Mouse (Mus musculus): ENCODE results near the gene Myt1. TPM values are rescaled to one million over a fixed set of nuclear protein-coding genes. Genes with fewer than 3 reads are reported as not detected.

The Myt1 gene
- polyA plus RNA-seq (2012; rRNA removed) = 0.03 and 0.04 TPM in 2 replicates

DNA sequence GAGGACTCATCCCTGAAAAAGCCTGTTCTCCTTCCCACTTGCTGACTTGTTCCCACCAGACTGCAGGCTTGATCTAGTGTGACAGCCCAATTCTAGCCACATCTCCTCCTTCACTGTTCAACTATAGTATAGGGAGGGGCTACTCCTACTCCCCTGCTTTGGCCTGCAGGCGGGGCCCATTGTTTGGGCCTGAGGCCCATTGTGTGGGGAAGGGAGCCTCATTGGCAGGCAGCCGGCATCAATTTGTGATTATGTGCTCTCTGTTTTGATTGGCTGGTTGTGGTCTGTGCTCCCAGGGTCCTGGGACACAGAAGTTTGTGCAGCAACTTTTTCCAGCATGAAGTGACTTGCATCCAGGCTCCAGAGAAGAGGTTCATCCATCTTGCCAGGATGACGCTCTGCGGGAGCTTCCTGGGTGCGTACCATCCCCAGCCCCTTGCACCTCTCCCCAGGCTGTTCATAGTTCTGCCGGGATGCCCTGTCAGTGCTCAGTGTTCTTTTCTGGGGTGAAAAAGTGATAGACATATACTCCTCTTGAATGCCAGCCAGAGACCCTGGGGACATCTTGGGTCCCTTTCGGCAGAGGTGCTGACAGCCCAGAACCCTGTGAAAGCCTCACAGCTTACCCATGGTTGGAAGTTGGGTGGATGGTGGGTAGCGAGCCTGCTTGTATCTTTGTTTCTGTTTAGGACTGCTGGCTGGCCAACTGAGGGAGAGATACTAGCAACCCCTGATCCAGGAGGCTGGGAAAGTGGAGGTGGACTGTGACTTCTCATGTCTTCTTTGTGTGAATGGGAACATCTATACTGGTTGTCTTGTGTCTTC, at the start of gene Myt1:
TSS of gene Myt1 (plus strand) at position 327 of the 825 bp plus-strand sequence.
- Histone ChIP-seq H3K36me3 (ENCODE audit: control insufficient read depth, insufficient read depth, low read length) (no peaks in the 10 kb centered on the region), H3K27ac (ENCODE audit: control insufficient read depth, insufficient read depth, low read length) (no peak within 1 kb of the TSS), H3K4me1 (replicated peaks; ENCODE audit: control insufficient read depth, insufficient read depth, low read length) (no peaks in the 10 kb centered on the region), H3K27me3 (ENCODE audit: control insufficient read depth, insufficient read depth, low read length) (no peaks in the 10 kb centered on the region), H3K4me3 (ENCODE audit: control insufficient read depth, insufficient read depth, low read length) (no peak within 1 kb of the TSS)
- no peak for DNase-seq
- 69% methylated on average over 8 of the region's 8 CpGs for WGBS
- no peak for TF ChIP-seq CTCF (IDR thresholded peaks at IDR 0.05; ENCODE audit: borderline replicate concordance, control insufficient read depth, extremely low read depth, insufficient read depth, low read length, poor library complexity)
- TF ChIP-seq POLR2A (IDR thresholded peaks at IDR 0.05; ENCODE audit: control insufficient read depth, extremely low read depth, insufficient read depth, low read length, poor library complexity) = no peak

DNA sequence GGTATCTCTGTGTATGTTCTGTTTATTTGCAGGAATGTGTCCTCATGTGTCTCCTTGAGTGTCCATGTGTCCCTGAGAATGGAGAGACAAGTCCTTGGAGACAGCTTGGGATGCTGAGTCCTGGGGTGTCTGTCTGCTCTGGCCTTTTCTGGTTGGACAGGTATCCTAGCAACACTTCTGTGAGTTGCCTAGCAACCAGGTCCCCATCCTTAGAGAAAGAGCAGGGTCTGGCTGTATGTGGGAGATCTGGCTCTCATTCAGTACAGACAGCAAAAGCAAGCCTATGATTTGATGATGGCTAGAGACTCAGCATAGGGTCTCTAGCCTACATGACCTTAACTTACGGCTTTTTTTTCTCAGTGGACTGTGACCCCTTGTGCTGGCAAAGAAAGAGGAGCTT, 49.4 kb upstream of the Myt1 start:
- 91% methylated on average over 1 of the region's 1 CpGs for WGBS
- no peaks in the 10 kb centered on the region for H3K36me3 ChIP-seq (ENCODE audit: control insufficient read depth, insufficient read depth, low read length)
- no peak for DNase-seq
- no peak overlapping the region for H3K27ac ChIP-seq (ENCODE audit: control insufficient read depth, insufficient read depth, low read length)
- no peak overlapping the region for H3K4me3 ChIP-seq (ENCODE audit: control insufficient read depth, insufficient read depth, low read length)
- TF ChIP-seq CTCF (IDR thresholded peaks at IDR 0.05; ENCODE audit: borderline replicate concordance, control insufficient read depth, extremely low read depth, insufficient read depth, low read length, poor library complexity) = no peak
- no peak for TF ChIP-seq POLR2A (IDR thresholded peaks at IDR 0.05; ENCODE audit: control insufficient read depth, extremely low read depth, insufficient read depth, low read length, poor library complexity)
- peaks cover 4% of the 10 kb centered on the region; the same call in 1 of the 2 replicates for H3K4me1 ChIP-seq (replicated peaks; ENCODE audit: control insufficient read depth, insufficient read depth, low read length)
- H3K27me3 ChIP-seq (ENCODE audit: control insufficient read depth, insufficient read depth, low read length) = no peaks in the 10 kb centered on the region

DNA sequence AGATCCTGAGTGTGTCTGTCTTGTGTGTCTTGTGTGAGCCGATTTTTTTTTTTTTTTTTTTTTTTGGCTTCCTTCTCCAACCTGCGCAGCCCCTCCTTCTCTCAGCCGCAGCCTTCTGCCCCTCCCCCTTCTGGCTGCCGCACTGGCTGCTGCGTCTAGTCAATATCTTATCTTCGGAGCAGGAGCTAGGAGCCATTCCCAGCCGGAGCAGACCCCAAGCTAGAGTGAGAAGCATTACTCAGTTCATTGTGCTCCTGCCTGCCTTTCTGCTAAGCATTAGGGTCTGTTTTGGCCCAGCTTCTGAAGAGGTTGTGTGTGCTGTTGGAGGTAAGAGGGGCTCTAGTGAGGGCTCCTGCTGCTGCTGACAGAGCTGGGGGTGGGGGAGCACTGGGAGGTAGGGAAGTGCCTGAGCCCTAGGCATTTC, 48.2 kb upstream of the Myt1 start, which contains the start of gene Oprl1:
TSS of gene Oprl1 (plus strand) at position 114 of the 424 bp plus-strand sequence.
- WGBS = 3% methylated on average over 7 of the region's 7 CpGs
- Histone ChIP-seq H3K4me3 (ENCODE audit: control insufficient read depth, insufficient read depth, low read length) (no peak within 1 kb of the TSS), H3K27me3 (ENCODE audit: control insufficient read depth, insufficient read depth, low read length) (no peaks in the 10 kb centered on the region), H3K4me1 (replicated peaks; ENCODE audit: control insufficient read depth, insufficient read depth, low read length) (peaks cover 4% of the 10 kb centered on the region; the same call in 1 of the 2 replicates), H3K27ac (ENCODE audit: control insufficient read depth, insufficient read depth, low read length) (no peak within 1 kb of the TSS), H3K36me3 (ENCODE audit: control insufficient read depth, insufficient read depth, low read length) (no peaks in the 10 kb centered on the region)
- peak; percentile 26 for DNase-seq
- TF ChIP-seq POLR2A (IDR thresholded peaks at IDR 0.05; ENCODE audit: control insufficient read depth, extremely low read depth, insufficient read depth, low read length, poor library complexity) (no peak), CTCF (IDR thresholded peaks at IDR 0.05; ENCODE audit: borderline replicate concordance, control insufficient read depth, extremely low read depth, insufficient read depth, low read length, poor library complexity) (no peak)

DNA sequence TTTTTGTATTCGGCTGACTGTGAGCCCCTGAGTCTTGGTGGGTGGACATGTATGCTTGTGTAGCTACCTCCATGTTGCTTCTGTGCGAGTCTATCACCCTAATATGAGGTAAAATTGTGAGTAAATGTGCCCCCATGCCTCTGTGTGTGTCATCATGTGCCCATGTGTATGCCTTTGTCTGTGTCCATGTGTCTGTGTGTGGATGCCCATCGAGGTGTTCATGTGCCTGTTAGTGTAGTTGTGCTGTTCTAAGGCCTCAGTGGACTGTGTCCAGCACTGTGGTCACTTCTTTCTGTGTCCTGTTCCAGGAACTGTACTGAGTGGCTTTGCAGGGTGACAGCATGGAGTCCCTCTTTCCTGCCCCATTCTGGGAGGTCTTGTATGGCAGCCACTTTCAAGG, 47.8 kb upstream of the Myt1 start:
- no peaks in the 10 kb centered on the region for H3K27me3 ChIP-seq (ENCODE audit: control insufficient read depth, insufficient read depth, low read length)
- 90% methylated on average over 3 of the region's 3 CpGs for WGBS

DNA sequence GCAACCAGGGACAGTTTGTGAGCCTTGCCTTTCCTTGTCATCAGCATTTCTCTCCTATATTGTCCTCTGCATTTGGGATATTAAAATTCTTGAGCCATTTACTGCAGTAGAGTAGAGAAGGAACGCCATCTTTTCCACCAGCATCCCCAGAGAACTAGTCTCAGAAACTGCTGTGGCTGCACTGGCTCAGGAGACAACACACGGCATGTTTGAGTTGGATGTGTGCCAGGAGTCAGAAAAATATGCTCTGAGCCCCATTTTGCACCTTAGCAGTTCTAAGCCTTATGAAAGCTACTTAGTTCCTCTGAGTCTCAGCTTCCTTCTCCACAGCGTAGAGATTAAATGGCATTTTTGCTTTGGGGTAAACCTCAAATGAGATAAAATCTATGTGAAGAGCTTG, 46.1 kb upstream of the Myt1 start:
- 23% methylated on average over 3 of the region's 3 CpGs for whole genome bisulfite sequencing
- Histone ChIP-seq H3K27me3 (ENCODE audit: control insufficient read depth, insufficient read depth, low read length) (no peaks in the 10 kb centered on the region), H3K27ac (ENCODE audit: control insufficient read depth, insufficient read depth, low read length) (no peak overlapping the region), H3K36me3 (ENCODE audit: control insufficient read depth, insufficient read depth, low read length) (no peaks in the 10 kb centered on the region), H3K4me1 (replicated peaks; ENCODE audit: control insufficient read depth, insufficient read depth, low read length) (peaks cover 4% of the 10 kb centered on the region; the same call in 1 of the 2 replicates), H3K4me3 (ENCODE audit: control insufficient read depth, insufficient read depth, low read length) (no peak overlapping the region)
- DNase-seq = no peak
- TF ChIP-seq POLR2A (IDR thresholded peaks at IDR 0.05; ENCODE audit: control insufficient read depth, extremely low read depth, insufficient read depth, low read length, poor library complexity) = no peak
- no peak for TF ChIP-seq CTCF (IDR thresholded peaks at IDR 0.05; ENCODE audit: borderline replicate concordance, control insufficient read depth, extremely low read depth, insufficient read depth, low read length, poor library complexity)

More for the DNA sequence above, 47.8 kb upstream of the Myt1 start:
- no peak for DNase-seq
- no peak overlapping the region for H3K27ac ChIP-seq (ENCODE audit: control insufficient read depth, insufficient read depth, low read length)
- H3K4me3 ChIP-seq (ENCODE audit: control insufficient read depth, insufficient read depth, low read length) = no peak overlapping the region
- no peaks in the 10 kb centered on the region for H3K36me3 ChIP-seq (ENCODE audit: control insufficient read depth, insufficient read depth, low read length)
- TF ChIP-seq POLR2A (IDR thresholded peaks at IDR 0.05; ENCODE audit: control insufficient read depth, extremely low read depth, insufficient read depth, low read length, poor library complexity) (no peak), CTCF (IDR thresholded peaks at IDR 0.05; ENCODE audit: borderline replicate concordance, control insufficient read depth, extremely low read depth, insufficient read depth, low read length, poor library complexity) (no peak)
- H3K4me1 ChIP-seq (replicated peaks; ENCODE audit: control insufficient read depth, insufficient read depth, low read length) = peaks cover 4% of the 10 kb centered on the region; the same call in 1 of the 2 replicates

DNA sequence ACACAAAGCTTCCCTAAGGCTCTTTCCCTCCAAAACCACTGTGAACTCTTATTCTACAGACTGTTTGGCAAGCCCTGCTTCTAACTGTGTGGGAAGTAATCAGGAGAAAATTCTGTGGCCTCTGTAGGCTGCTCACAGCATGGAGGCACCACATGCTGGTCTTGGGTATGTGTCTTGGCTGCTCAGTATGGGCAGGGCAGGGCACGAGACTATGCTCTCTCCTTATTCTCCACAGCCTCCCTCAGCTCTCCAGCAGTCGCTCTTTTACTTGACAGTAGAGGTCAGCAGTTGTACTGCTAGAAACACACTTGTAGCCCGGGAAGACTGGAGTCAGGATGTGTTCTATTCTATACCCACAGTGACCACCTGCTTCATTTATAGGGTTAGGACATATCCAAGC, 43.1 kb upstream of the Myt1 start:
- no peak for DNase-seq
- no peak for TF ChIP-seq POLR2A (IDR thresholded peaks at IDR 0.05; ENCODE audit: control insufficient read depth, extremely low read depth, insufficient read depth, low read length, poor library complexity)
- TF ChIP-seq CTCF (IDR thresholded peaks at IDR 0.05; ENCODE audit: borderline replicate concordance, control insufficient read depth, extremely low read depth, insufficient read depth, low read length, poor library complexity) = no peak
- Histone ChIP-seq H3K27me3 (ENCODE audit: control insufficient read depth, insufficient read depth, low read length) (no peaks in the 10 kb centered on the region), H3K36me3 (ENCODE audit: control insufficient read depth, insufficient read depth, low read length) (no peaks in the 10 kb centered on the region), H3K4me3 (ENCODE audit: control insufficient read depth, insufficient read depth, low read length) (no peak overlapping the region), H3K4me1 (replicated peaks; ENCODE audit: control insufficient read depth, insufficient read depth, low read length) (peaks cover 1% of the 10 kb centered on the region; the same call in 1 of the 2 replicates), H3K27ac (ENCODE audit: control insufficient read depth, insufficient read depth, low read length) (no peak overlapping the region)
- WGBS = 49% methylated on average over 3 of the region's 3 CpGs
